Mouse (Mus musculus): Measurements from ENCODE around the gene Lrp6.

- TF ChIP-seq POLR2A (IDR thresholded peaks at IDR 0.05; ENCODE audit: borderline replicate concordance, low read depth, low read length): no peak
- TF ChIP-seq CTCF (IDR thresholded peaks at IDR 0.05; ENCODE audit: low read depth, low read length): no peak
Measured at GRCm38 (mm10) chr6:134513896-134514510, 52.8 kb downstream of the Lrp6 start.

Measured in bone marrow macrophage, adult 2 months (primary cell).